Comparison of ENCODE assay signal across 8 mouse cellular contexts in the genomic region with DNA sequence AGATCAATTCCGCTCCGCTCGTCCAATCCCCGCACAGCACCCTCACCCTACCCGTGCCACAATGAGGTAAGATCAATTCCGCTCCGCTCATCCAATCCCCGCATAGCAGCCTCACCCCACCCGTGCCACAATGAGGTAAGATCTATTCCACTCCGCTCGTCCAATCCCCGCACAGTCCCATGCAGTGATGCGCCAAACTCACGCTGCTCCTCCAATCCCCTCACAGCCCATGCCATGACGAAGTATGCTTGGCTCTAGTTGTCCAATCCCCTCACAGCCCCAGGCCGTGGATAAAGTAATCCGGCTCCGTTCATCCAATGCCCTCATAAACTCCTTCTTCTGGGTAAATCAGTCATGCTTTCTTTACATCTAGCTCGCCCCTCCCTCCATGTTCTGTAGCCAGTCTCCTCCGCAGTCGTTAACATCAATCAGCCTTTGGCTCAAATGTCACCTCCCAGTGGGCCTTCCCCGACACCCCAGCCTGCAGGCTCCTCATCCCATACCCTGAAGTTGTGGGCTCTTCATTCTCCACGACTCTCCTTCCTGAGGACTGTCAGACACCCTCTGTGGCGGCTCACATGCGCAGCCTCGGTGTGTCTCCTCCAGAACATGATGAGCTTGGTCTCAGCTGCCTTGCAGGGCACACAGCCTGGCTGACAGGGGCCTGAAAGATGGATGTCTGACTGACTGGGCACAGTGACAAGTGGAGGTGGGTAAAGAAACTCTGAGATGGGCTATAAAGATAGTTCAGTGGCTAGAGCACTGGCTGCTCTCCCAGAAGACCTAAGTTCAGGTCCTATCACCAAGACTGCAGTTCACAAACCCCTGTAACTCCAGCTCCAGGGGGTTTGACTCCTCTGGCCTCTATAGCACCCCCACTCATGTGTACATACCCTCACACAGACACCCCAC. TPM values are rescaled to one million over a fixed set of nuclear protein-coding genes. Genes with fewer than 3 reads are reported as not detected.
DNase-seq lines count a peak whose midpoint lies in the region; ATAC-seq and TF ChIP-seq lines count a peak whose summit lies in the region.

No protein-coding gene starts in this region.

- peak overlapping the region; percentile 70 for H3K27ac ChIP-seq in kidney, embryonic 16.5 days (ENCODE audit: low read length)
- H3K27ac ChIP-seq in kidney, adult 2 months (ENCODE audit: insufficient read depth, low read depth, low read length) = no peak overlapping the region
- peak overlapping the region; percentile 1; the same call in 1 of the 2 replicates for H3K27ac ChIP-seq in limb, embryonic 10.5 days
- H3K27ac ChIP-seq in neural tube, embryonic 15.5 days (replicated peaks) = peak overlapping the region; percentile 79
- H3K27ac ChIP-seq in intestine, postnatal 0 days (ENCODE audit: low read depth, low read length) = no peak overlapping the region

- no peak for TF ChIP-seq CTCF in kidney, adult 2 months (conservative IDR thresholded peaks at IDR 0.05; ENCODE audit: insufficient read depth, insufficient read length, low read depth, low read length)
- no peak for TF ChIP-seq CTCF in intestine, postnatal 0 days (IDR thresholded peaks at IDR 0.05; ENCODE audit: low read depth)

- H3K9me3 ChIP-seq in kidney, embryonic 16.5 days (ENCODE audit: low read length) = no peaks in the 10 kb centered on the region
- no peaks in the 10 kb centered on the region for H3K9me3 ChIP-seq in limb, embryonic 10.5 days (replicated peaks)
- H3K9me3 ChIP-seq in neural tube, embryonic 15.5 days (replicated peaks) = no peaks in the 10 kb centered on the region
- H3K9me3 ChIP-seq in intestine, postnatal 0 days (ENCODE audit: control insufficient read depth) = no peaks in the 10 kb centered on the region

- H3K36me3 ChIP-seq in kidney, embryonic 16.5 days (ENCODE audit: insufficient read depth, low read length) = peaks cover 5% of the 10 kb centered on the region; the same call in 1 of the 2 replicates
- H3K36me3 ChIP-seq in kidney, adult 2 months (ENCODE audit: control insufficient read depth, insufficient read depth, low read length) = no peaks in the 10 kb centered on the region
- H3K36me3 ChIP-seq in limb, embryonic 10.5 days = peaks cover 42% of the 10 kb centered on the region
- H3K36me3 ChIP-seq in neural tube, embryonic 15.5 days = no peaks in the 10 kb centered on the region
- H3K36me3 ChIP-seq in intestine, postnatal 0 days (ENCODE audit: control insufficient read depth, insufficient read depth) = peaks cover 27% of the 10 kb centered on the region; the same call in 1 of the 2 replicates

- H3K4me2 ChIP-seq in kidney, embryonic 16.5 days (replicated peaks; ENCODE audit: low read depth, low read length) = no peak overlapping the region; the same call in 1 of the 2 replicates
- peak overlapping the region; percentile 1; the same call in 1 of the 2 replicates for H3K4me2 ChIP-seq in neural tube, embryonic 15.5 days
- no peak overlapping the region for H3K4me2 ChIP-seq in intestine, postnatal 0 days (replicated peaks; ENCODE audit: low read depth)

- ATAC-seq in kidney, embryonic 16.5 days (ENCODE audit: low FRiP score, low TSS enrichment) = peak; percentile 46
- ATAC-seq in neural tube, embryonic 15.5 days (ENCODE audit: low FRiP score) = peak; percentile 46
- no peak for ATAC-seq in intestine, postnatal 0 days

- no peak for TF ChIP-seq POLR2A in kidney, adult 2 months (IDR thresholded peaks at IDR 0.05; ENCODE audit: low read depth, low read length)

- no peaks in the 10 kb centered on the region for H3K27me3 ChIP-seq in kidney, embryonic 16.5 days (ENCODE audit: insufficient read depth, low read length)
- no peaks in the 10 kb centered on the region for H3K27me3 ChIP-seq in kidney, adult 2 months (replicated peaks; ENCODE audit: control insufficient read depth, insufficient read depth, low read length)
- H3K27me3 ChIP-seq in limb, embryonic 10.5 days (ENCODE audit: low read depth, poor library complexity, severe bottlenecking) = no peaks in the 10 kb centered on the region
- H3K27me3 ChIP-seq in neural tube, embryonic 15.5 days (replicated peaks) = no peaks in the 10 kb centered on the region
- H3K27me3 ChIP-seq in intestine, postnatal 0 days (replicated peaks; ENCODE audit: control insufficient read depth, insufficient read depth, low read length) = no peaks in the 10 kb centered on the region

- peaks cover 67% of the 10 kb centered on the region for H3K4me1 ChIP-seq in kidney, embryonic 16.5 days (ENCODE audit: insufficient read depth, low read length)
- H3K4me1 ChIP-seq in kidney, adult 2 months (ENCODE audit: control insufficient read depth, insufficient read depth, low read length) = peaks cover 35% of the 10 kb centered on the region
- peaks cover 72% of the 10 kb centered on the region for H3K4me1 ChIP-seq in limb, embryonic 10.5 days
- peaks cover 72% of the 10 kb centered on the region for H3K4me1 ChIP-seq in neural tube, embryonic 15.5 days
- H3K4me1 ChIP-seq in intestine, postnatal 0 days (replicated peaks; ENCODE audit: control insufficient read depth, insufficient read depth, low read length) = peaks cover 17% of the 10 kb centered on the region

- 57% methylated on average over 26 of the region's 26 CpGs for WGBS in kidney, embryonic 16.5 days
- WGBS in kidney, adult 2 months = 77% methylated on average over 26 of the region's 26 CpGs
- WGBS in limb, embryonic 10.5 days = 77% methylated on average over 26 of the region's 26 CpGs
- 46% methylated on average over 26 of the region's 26 CpGs for WGBS in neural tube, embryonic 15.5 days
- 83% methylated on average over 26 of the region's 26 CpGs for whole genome bisulfite sequencing in intestine, postnatal 0 days

- H3K9ac ChIP-seq in kidney, embryonic 16.5 days (replicated peaks; ENCODE audit: low read length) = 0 out of 2 replicates have a peak overlapping the region, but pooled peaks have one; percentile 19
- no peak overlapping the region for H3K9ac ChIP-seq in neural tube, embryonic 15.5 days (replicated peaks)
- no peak overlapping the region for H3K9ac ChIP-seq in intestine, postnatal 0 days (ENCODE audit: low read depth, low read length)

- H3K4me3 ChIP-seq in kidney, embryonic 16.5 days (ENCODE audit: low read length) = no peak overlapping the region
- H3K4me3 ChIP-seq in kidney, adult 2 months (ENCODE audit: insufficient read depth, low read depth, low read length) = no peak overlapping the region
- no peak overlapping the region for H3K4me3 ChIP-seq in limb, embryonic 10.5 days
- no peak overlapping the region for H3K4me3 ChIP-seq in neural tube, embryonic 15.5 days (replicated peaks)
- H3K4me3 ChIP-seq in intestine, postnatal 0 days (ENCODE audit: low read depth, low read length) = no peak overlapping the region

- DNase-seq in kidney, adult 2 months = no peak
- peak; percentile 42 for DNase-seq in embryo, embryonic 11 days
- DNase-seq in limb, embryonic 10.5 days (ENCODE audit: low spot score) = no peak
- DNase-seq in lung, postnatal 4 days = no peak
- no peak for DNase-seq in left cerebral cortex, adult 11 months (ENCODE audit: low spot score)

RNA-seq across cellular contexts. Expression of gene Zmynd8, which starts 36.9 kb away (rescaled TPM):
- 58.2 and 69.4 TPM in 2 replicates for polyA plus RNA-seq in kidney, embryonic 16.5 days (2015; fragmentation: Nextera tagmentation; extraction: Ambion mirVana)
- 27.7 and 29.0 TPM in 2 replicates for polyA plus RNA-seq in kidney, adult 2 months (2012; rRNA removed)
- 59.3 and 59.5 TPM in 2 replicates for polyA plus RNA-seq in limb, embryonic 10.5 days (2016; fragmentation: Nextera tagmentation; extraction: Ambion mirVana)
- 79.3 and 79.5 TPM in 2 replicates for polyA plus RNA-seq in neural tube, embryonic 15.5 days (2015; fragmentation: Nextera tagmentation; extraction: Ambion mirVana)
- polyA plus RNA-seq in intestine, postnatal 0 days (2015; fragmentation: Nextera tagmentation; extraction: Ambion mirVana) = 43.5 and 57.7 TPM in 2 replicates

Comparison
In these comparisons a context has a peak if more than half of its experiments do, and no peak if none do; other contexts are left out.
1. H3K27ac ChIP-seq: peak in kidney, embryonic 16.5 days (single experiment), limb, embryonic 10.5 days (single experiment) and neural tube, embryonic 15.5 days (single experiment); none in kidney, adult 2 months (single experiment) and intestine, postnatal 0 days (single experiment).